Mouse (Mus musculus): Measurements from ENCODE around the gene Sigmar1.

DNA sequence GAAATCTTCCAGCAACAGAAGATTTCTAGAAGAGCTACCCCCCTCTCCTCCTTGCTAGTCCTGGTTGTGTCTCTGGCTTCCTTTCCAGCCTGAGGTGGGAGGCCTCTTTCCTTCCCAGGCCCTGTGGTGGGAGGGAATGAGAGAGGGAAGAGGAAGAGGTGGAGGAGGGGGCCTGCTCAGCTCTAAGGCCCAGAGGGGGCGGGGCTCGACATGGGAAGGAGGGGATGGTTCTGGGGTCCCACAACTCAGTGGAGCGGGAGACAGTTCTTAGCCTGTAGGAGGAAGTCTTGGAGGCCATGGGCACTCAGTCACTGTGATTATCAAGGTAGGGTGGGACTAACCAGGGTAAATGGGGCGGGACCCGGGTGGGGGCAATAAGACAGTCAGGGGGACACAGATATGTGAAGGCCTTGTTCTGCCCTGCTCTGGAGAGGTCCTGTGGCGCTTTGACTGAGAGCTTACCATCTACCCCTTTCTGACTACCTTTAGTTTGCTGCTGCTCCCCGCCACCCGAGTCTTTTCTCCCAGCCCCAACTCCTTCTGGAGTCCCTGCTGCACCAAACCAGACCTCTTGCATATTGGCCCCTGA is 6.2 kb upstream of the Sigmar1 start:
- TF ChIP-seq POLR2A (IDR thresholded peaks at IDR 0.05; ENCODE audit: insufficient read depth, low read depth, low read length): no peak
- TF ChIP-seq CTCF (IDR thresholded peaks at IDR 0.05): no peak
- TF ChIP-seq EP300 (IDR thresholded peaks at IDR 0.05; ENCODE audit: insufficient read depth, low read depth, low read length): no peak
